Mouse (Mus musculus) olfactory bulb, adult 2 months (tissue): ENCODE measurements around the gene Asxl1. TPM values are rescaled to one million over a fixed set of nuclear protein-coding genes. Genes with fewer than 3 reads are reported as not detected.

Experiments used
- H3K27ac ChIP-seq: fragments of 200-500 bp; 2 replicates; pipeline ENCODE4 v1.5.1; 2012; ENCODE audit warnings: low read depth, low read length; ENCODE audit not compliant: insufficient read depth
- H3K4me1 ChIP-seq: fragments of 200-500 bp; 2 replicates; pipeline ENCODE4 v1.6.1; 2012; ENCODE audit warnings: low read length; ENCODE audit not compliant: control insufficient read depth, insufficient read depth
- H3K4me3 ChIP-seq: fragments of 200-500 bp; 2 replicates; pipeline ENCODE4 v1.5.1; 2012; ENCODE audit warnings: mild to moderate bottlenecking, low read depth, low read length, moderate library complexity; ENCODE audit not compliant: insufficient read depth
- CTCF ChIP-seq: fragments of 200-500 bp; IDR thresholded peaks from 2 replicates; pipeline ENCODE4 v1.5.1; 2012; ENCODE audit warnings: low read depth, mild to moderate bottlenecking, low read length, moderate library complexity; ENCODE audit not compliant: insufficient read depth
- POLR2A ChIP-seq: fragments of 200-500 bp; IDR thresholded peaks from 2 replicates; pipeline ENCODE4 v1.6.1; 2012; ENCODE audit warnings: mild to moderate bottlenecking, low read depth, low read length, moderate library complexity; ENCODE audit not compliant: insufficient read depth
- WGBS: fragments of 180-500 bp; shearing (Covaris S2); methylation state at CpG from one replicate; pipeline ENCODE4 v1.1.7; 2018; 5-methylcytosine and 5-hydroxymethylcytosine counted together
- polyA plus RNA-seq: library from polyadenylated mRNA; stranded (reverse); fragments of >200 nt; gene quantifications from 2 replicates; pipeline ENCODE4 v1.2.4, GENCODE M21; 2012; ENCODE audit warnings: low replicate concordance; ENCODE audit not compliant: missing spikeins, insufficient read depth, insufficient read length

Gene Asxl1
- polyA plus RNA-seq, 1 experiment, result 329 TPM

DNA sequence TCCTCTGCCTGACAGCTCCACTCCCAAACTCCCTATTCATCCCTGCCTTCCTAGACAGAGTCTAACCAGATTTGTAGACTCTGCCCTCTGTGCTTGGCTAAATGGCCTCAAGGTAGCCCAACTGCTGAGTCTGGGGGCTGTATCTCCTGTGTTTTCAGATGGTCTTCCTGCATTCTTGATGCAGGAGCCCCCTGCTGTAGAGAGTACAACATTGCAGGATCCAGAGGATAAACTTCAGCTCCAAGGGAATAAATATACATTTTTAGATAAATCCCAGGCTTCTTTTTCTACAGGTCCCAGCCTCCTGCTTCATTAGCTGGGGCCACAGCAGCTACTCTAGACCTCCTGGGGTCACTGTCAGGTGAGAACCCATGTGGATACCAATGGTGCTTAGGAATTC, 75.6 kb downstream of the Asxl1 start:
- peaks cover 25% of the 10 kb centered on the region for H3K4me1 ChIP-seq
- no peak overlapping the region for H3K4me3 ChIP-seq
- no peak overlapping the region for H3K27ac ChIP-seq
- no peak for TF ChIP-seq POLR2A
- TF ChIP-seq CTCF, result peak; percentile 1; the same call in 1 of the 2 replicates

- WGBS, result 36% methylated on average over 5 of the region's 5 CpGs
- Histone ChIP-seq H3K27ac (no peak overlapping the region), H3K4me1 (peaks cover 29% of the 10 kb centered on the region), H3K4me3 (no peak overlapping the region)
- TF ChIP-seq POLR2A (no peak), CTCF (no peak)
Observed at GRCm38 (mm10) chr2:153422051-153422450, 76.4 kb downstream of the Asxl1 start.

- peaks cover 29% of the 10 kb centered on the region for H3K4me1 ChIP-seq
- H3K4me3 ChIP-seq, result no peak overlapping the region
- no peak overlapping the region for H3K27ac ChIP-seq
- TF ChIP-seq POLR2A (no peak), CTCF (no peak)
- 60% methylated on average over 3 of the region's 3 CpGs for WGBS
Observed at GRCm38 (mm10) chr2:153423113-153423512, 77.5 kb downstream of the Asxl1 start.

DNA sequence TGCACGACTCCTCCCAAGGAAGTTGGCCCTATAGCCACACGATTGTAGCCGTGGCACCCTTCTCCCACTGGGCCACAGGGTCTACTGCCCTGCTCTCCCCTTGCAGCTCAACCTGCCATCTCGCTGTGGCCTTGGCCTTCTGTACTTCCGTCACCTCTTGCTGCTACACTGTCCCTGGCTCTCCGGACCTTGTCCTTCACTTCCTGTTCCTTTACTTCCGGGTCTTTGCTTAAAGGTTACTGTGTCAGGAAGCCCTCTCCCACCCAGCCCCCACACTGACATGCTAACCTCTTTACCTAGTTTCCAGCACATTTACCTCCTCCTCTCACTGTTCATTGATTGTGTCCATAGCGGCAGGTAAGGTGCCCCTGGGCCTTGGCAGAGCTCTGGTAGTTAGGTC, 78.9 kb downstream of the Asxl1 start:
- H3K4me3 ChIP-seq, result no peak overlapping the region
- no peak overlapping the region for H3K27ac ChIP-seq
- WGBS, result 81% methylated on average over 8 of the region's 8 CpGs
- TF ChIP-seq CTCF (no peak), POLR2A (no peak)
- peaks cover 33% of the 10 kb centered on the region for H3K4me1 ChIP-seq

GRCm38 (mm10) chr2:153425124-153425844, 79.7 kb downstream of the Asxl1 start:
- H3K4me1 ChIP-seq, result peaks cover 33% of the 10 kb centered on the region
- no peak overlapping the region for H3K4me3 ChIP-seq
- no peak for TF ChIP-seq CTCF
- TF ChIP-seq POLR2A, result no peak
- no peak overlapping the region for H3K27ac ChIP-seq
- 93% methylated on average over 4 of the region's 4 CpGs for WGBS

- TF ChIP-seq POLR2A (no peak), CTCF (no peak)
- peaks cover 33% of the 10 kb centered on the region for H3K4me1 ChIP-seq
- no peak overlapping the region for H3K27ac ChIP-seq
- H3K4me3 ChIP-seq, result no peak overlapping the region
- WGBS, result 62% methylated on average over 9 of the region's 9 CpGs
Observed at GRCm38 (mm10) chr2:153425998-153426670, 80.5 kb downstream of the Asxl1 start.

DNA sequence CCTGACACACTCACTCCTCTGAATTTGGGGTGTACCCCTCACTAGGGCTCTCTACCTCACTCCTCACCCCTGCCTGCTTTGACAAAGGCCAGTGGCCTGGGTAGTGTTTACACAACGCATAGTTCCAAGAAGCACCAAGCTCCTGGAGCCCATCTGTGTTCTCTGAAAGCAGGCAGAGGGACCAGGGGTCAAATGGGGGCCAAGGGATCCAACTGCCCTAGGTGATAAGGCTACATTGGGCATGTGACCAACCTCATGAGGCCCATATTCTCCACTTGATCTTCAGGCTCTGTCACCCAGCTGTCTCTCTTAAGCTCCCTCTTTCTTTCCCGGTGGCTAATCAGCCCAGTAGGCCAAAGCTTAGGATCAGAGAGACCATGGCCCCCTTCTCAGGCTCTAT, 81.3 kb downstream of the Asxl1 start:
- Histone ChIP-seq H3K27ac (no peak overlapping the region), H3K4me1 (peaks cover 32% of the 10 kb centered on the region), H3K4me3 (no peak overlapping the region)
- WGBS, result 49% methylated on average over 2 of the region's 2 CpGs
- TF ChIP-seq CTCF, result no peak
- TF ChIP-seq POLR2A, result no peak

DNA sequence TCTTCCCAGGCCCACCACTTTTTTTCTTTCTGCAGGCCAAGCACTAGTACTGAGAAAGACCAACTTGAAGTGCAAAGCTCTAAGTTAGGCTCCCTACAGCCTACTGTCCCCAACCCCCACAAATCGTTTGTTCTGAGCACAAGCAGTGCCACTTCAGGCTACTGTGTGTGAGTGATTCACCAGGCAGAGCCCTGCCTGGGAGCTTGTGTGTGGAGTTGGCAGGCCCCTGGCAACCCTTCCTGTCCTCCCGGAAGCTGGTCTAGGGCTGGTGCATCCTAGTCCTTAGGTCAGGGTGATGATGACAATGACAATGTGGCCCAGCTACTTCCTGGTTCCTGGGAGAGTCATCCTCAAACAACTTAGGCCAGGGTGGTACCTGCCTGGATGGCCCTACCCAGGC, 82.9 kb downstream of the Asxl1 start:
- H3K27ac ChIP-seq, result no peak overlapping the region
- H3K4me3 ChIP-seq, result no peak overlapping the region
- H3K4me1 ChIP-seq, result peaks cover 30% of the 10 kb centered on the region
- 32% methylated on average over 2 of the region's 2 CpGs for WGBS
- no peak for TF ChIP-seq CTCF
- TF ChIP-seq POLR2A, result no peak

DNA sequence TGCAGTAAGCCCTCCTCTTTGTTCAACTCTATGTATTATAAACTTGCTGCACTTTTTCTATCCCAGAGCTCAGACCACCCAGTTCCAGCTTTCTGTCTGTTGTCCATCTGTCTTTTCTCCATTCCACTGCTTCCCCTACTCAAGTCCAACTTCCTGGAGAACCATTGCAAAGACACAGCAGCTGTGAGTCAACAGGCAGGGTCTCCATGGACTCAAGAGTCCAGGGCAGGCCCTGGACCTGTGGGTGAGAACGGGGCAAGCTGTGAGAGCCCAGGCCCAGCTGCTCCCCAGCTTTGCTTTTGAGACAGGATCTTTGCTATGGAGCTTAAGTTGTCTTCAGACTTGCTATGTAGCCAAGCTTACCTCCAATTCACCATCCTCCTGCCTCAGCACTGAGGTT, 84.9 kb downstream of the Asxl1 start:
- TF ChIP-seq CTCF (no peak), POLR2A (no peak)
- peaks cover 28% of the 10 kb centered on the region for H3K4me1 ChIP-seq
- no peak overlapping the region for H3K4me3 ChIP-seq
- 94% methylated on average over 1 of the region's 1 CpGs for WGBS
- H3K27ac ChIP-seq, result no peak overlapping the region

DNA sequence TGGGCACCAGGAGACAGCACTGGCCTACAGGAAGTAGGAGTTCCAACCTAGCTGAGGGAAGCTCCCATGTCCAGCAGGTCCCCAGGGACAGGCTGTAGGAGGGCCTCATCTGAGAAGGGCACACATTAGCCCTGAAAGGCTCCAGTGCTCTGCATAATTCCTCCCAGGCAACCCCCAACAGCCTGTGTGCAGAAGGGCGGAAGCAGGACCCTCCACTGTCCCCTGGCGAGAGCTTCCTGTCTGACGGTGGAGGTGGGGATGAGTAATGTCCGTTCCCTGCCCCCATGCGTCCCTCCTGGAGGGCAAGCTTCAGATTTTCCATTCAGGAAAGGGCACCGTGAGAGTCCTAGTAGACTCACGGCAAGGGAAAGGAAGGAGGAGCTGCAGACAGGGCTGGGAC, 86.9 kb downstream of the Asxl1 start:
- TF ChIP-seq POLR2A (no peak), CTCF (no peak)
- WGBS, result 72% methylated on average over 7 of the region's 7 CpGs

More for the DNA sequence above, 86.9 kb downstream of the Asxl1 start:
- no peak overlapping the region for H3K4me3 ChIP-seq
- peaks cover 40% of the 10 kb centered on the region for H3K4me1 ChIP-seq
- H3K27ac ChIP-seq, result no peak overlapping the region
